Mouse (Mus musculus) cortical plate, adult 2 months (tissue): ENCODE data around the gene Mapk8ip1.

Source experiments
- CTCF ChIP-seq: fragments of 200-500 bp; IDR thresholded peaks from 2 replicates; pipeline ENCODE4 v1.5.1; 2011; ENCODE audit warnings: mild to moderate bottlenecking, control low read depth, low read length; ENCODE audit not compliant: insufficient read depth; ENCODE audit errors: extremely low read depth
- POLR2A ChIP-seq: fragments of 200-500 bp; IDR thresholded peaks from 2 replicates; pipeline ENCODE4 v1.6.1; 2011; ENCODE audit warnings: mild to moderate bottlenecking, low read length, control low read depth; ENCODE audit not compliant: insufficient read depth; ENCODE audit errors: extremely low read depth

GRCm38 (mm10) chr2:92405687-92406086 is 4.6 kb upstream of the Mapk8ip1 start:
- TF ChIP-seq CTCF (no peak), POLR2A (no peak)
